Mouse (Mus musculus): ENCODE measurements at regions not wholly inside any gene's neighbourhood (a gene's known extent, or its start where the extent isn't known, plus 50 kb on each side); places are given as distances from the start of the nearest gene placed in this dataset.

DNA sequence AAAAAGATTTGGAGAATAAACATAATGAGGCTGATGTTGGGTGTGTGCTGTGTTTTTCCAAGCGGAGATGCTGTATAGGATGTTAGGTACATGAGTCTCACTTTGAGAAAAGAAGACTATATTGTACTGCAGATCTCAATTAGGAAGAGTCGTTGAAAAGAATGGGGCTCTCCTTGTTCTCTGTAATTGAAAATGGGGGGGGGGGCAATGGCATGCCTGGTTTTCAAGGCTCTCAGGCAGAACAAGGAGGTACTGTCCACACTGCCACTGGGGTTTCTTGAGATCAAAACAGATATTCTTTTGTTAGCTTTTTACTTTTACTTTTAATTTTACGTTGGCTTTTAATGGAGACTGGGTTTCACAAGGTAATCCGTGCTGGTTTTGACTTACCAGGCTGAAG, 170.5 kb downstream of the Gm11146 start:
- no peak overlapping the region for H3K4me2 ChIP-seq (ENCODE audit: low read depth, low read length)
- H3K4me1 ChIP-seq (replicated peaks; ENCODE audit: control insufficient read depth, insufficient read depth, low read length) = no peaks in the 10 kb centered on the region
- WGBS = 65% methylated on average over 4 of the region's 4 CpGs

DNA sequence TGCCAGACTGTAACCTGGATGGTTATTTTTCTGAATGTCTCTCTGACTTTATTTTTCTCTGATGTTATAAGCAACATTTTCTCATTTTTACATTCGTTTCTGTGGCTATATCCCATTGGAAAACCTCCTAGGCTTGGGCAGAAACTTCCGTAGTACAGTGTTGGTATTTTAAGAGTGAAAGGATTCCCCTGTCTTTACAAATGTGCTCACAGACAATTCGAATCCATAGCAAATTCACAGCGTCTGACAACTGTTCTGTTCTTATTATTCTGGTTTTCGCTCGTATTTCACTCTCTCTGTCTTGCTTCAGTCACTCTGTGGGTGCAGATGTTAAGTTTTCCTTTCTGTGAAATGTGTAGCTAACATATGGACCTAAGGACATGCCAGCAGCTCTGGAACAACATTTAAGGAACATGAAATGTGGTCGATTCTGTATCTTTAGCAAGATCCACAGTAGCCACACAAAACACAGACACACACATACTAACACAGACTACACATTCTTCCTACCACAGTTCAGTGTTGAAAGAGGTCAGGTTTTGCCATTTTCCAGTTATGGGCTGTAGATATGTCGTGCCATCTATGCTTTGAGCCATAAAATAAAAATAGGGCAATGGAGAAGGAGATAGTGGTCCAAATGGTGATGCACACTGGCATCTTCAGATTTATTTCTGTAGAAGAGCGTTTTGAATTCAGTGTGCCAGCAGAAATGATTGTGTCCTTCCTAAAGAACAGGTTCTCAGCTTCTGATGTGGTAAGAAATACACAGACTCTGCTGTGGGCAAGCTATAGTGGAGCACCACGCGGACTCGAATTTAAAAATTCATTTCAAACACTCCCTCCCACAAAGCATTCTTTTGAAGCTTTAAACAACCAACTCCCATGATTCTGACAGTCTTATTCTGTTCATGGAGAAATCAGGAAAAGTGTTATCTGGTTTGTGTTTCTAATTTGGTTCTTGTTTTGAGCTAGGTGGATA, 179.2 kb downstream of the Gm11146 start:
- no peak overlapping the region for H3K9ac ChIP-seq (ENCODE audit: low read length)
- 82% methylated on average over 12 of the region's 12 CpGs for WGBS
- ATAC-seq (ENCODE audit: low read depth) = no peak
- no peak overlapping the region for H3K4me2 ChIP-seq (ENCODE audit: low read depth, low read length)
- no peaks in the 10 kb centered on the region for H3K27me3 ChIP-seq (ENCODE audit: control insufficient read depth, insufficient read depth, low read depth, low read length)
- 0 out of 2 replicates have a peak, but pooled peaks cover 7% of the 10 kb centered on the region for H3K4me1 ChIP-seq (replicated peaks; ENCODE audit: control insufficient read depth, insufficient read depth, low read length)
- H3K9me3 ChIP-seq (ENCODE audit: control insufficient read depth, low read length) = no peaks in the 10 kb centered on the region
- no peak overlapping the region for H3K4me3 ChIP-seq (ENCODE audit: low read length)
- H3K36me3 ChIP-seq (ENCODE audit: control insufficient read depth, insufficient read depth, low read length) = no peaks in the 10 kb centered on the region
- no peak overlapping the region for H3K27ac ChIP-seq (ENCODE audit: low read length)

More for the DNA sequence above, 170.5 kb downstream of the Gm11146 start:
- ATAC-seq (ENCODE audit: low read depth) = no peak
- no peaks in the 10 kb centered on the region for H3K36me3 ChIP-seq (ENCODE audit: control insufficient read depth, insufficient read depth, low read length)
- no peak overlapping the region for H3K4me3 ChIP-seq (ENCODE audit: low read length)
- no peak overlapping the region for H3K27ac ChIP-seq (ENCODE audit: low read length)
- H3K9ac ChIP-seq (ENCODE audit: low read length) = no peak overlapping the region
- H3K9me3 ChIP-seq (ENCODE audit: control insufficient read depth, low read length) = no peaks in the 10 kb centered on the region
- H3K27me3 ChIP-seq (ENCODE audit: control insufficient read depth, insufficient read depth, low read depth, low read length) = no peaks in the 10 kb centered on the region

DNA sequence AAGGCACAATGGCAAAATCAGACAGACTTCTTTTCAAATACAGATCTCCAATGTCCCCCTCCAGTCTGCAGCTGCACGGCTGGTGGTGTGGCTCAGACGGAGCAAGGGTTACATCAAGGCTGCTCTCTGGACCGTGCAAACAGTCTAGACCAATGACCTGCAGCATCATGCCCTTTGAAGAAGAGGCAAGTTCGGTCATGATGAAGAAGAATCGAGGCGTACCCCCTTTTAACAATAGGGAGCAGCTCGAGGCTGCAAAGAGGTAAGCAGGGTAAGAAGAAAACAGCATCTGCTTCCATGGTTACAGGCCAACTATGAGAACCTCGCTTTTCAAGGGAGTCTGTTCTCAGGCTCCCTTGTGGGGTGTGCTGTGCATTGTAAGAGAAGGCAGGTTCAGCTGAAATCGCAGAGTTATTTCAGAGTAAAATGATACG, 180.3 kb downstream of the Gm11146 start:
- no peak overlapping the region; the same call in 1 of the 2 replicates for H3K4me2 ChIP-seq (ENCODE audit: low read depth, low read length)
- no peak for ATAC-seq (ENCODE audit: low read depth)
- H3K27me3 ChIP-seq (ENCODE audit: control insufficient read depth, insufficient read depth, low read depth, low read length) = no peaks in the 10 kb centered on the region
- no peak overlapping the region for H3K4me3 ChIP-seq (ENCODE audit: low read length)
- no peak overlapping the region for H3K9ac ChIP-seq (ENCODE audit: low read length)
- no peaks in the 10 kb centered on the region for H3K36me3 ChIP-seq (ENCODE audit: control insufficient read depth, insufficient read depth, low read length)
- H3K4me1 ChIP-seq (replicated peaks; ENCODE audit: control insufficient read depth, insufficient read depth, low read length) = 0 out of 2 replicates have a peak, but pooled peaks cover 7% of the 10 kb centered on the region
- 39% methylated on average over 10 of the region's 10 CpGs for WGBS
- H3K9me3 ChIP-seq (ENCODE audit: control insufficient read depth, low read length) = no peaks in the 10 kb centered on the region
- H3K27ac ChIP-seq (ENCODE audit: low read length) = no peak overlapping the region

DNA sequence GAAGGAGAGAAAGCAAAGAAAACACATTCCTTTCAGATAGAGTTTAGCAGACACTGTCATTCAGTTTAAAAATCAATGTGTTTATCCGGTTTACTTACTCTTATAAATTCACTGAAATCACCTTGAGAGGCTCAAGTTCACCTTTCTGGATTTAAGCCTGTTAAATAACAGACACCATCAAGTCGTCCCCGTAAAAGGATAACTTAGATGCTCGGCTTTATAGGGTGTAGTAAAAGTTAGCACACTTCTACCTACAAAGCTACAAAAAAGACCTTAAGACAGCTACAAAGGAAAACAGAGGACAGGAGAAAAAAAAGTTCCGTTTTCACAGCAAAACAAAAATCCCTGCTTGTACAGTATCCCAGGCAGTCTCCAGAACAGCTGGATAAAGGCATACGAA, 180.9 kb downstream of the Gm11146 start:
- no peaks in the 10 kb centered on the region for H3K36me3 ChIP-seq (ENCODE audit: control insufficient read depth, insufficient read depth, low read length)
- 68% methylated on average over 6 of the region's 6 CpGs for WGBS
- 0 out of 2 replicates have a peak, but pooled peaks cover 7% of the 10 kb centered on the region for H3K4me1 ChIP-seq (replicated peaks; ENCODE audit: control insufficient read depth, insufficient read depth, low read length)
- H3K4me3 ChIP-seq (ENCODE audit: low read length) = no peak overlapping the region
- no peak overlapping the region for H3K4me2 ChIP-seq (ENCODE audit: low read depth, low read length)
- no peak overlapping the region for H3K27ac ChIP-seq (ENCODE audit: low read length)
- H3K9me3 ChIP-seq (ENCODE audit: control insufficient read depth, low read length) = no peaks in the 10 kb centered on the region
- H3K27me3 ChIP-seq (ENCODE audit: control insufficient read depth, insufficient read depth, low read depth, low read length) = no peaks in the 10 kb centered on the region
- ATAC-seq (ENCODE audit: low read depth) = no peak
- no peak overlapping the region for H3K9ac ChIP-seq (ENCODE audit: low read length)

DNA sequence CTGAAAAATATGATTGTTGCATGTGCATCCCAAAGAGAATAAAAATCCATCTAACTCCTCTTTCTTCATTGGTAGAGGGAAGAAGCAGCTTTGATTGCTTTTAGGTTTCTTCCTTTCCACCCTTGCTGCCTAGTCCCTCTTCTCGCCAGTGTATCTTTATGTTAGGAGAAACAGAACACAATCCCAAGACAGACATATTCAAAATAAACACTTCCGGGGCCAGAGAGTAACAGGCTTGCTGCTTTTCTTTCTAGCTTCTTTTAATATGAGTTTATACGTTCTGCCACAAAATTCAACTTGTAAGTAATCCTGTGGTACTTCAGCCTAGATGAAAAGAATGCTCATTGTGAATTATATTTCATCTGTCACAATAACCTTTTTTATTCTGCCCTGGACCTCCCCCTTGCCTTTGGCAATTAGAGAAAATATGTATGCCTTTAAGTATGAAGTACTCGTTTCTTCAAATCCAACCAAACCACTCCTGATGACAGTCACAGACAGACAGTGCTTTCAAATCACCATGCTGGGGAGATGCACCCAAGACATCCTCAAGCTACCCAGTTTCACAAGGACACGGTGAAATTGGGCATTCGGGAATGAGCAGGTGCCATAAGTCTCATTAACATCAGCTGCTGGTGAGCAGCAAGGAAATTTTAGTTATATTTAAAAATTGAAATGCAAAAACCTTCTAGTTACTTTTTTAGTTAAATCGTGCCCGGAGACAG, 181.6 kb downstream of the Gm11146 start:
- no peaks in the 10 kb centered on the region for H3K9me3 ChIP-seq (ENCODE audit: control insufficient read depth, low read length)
- no peak for ATAC-seq (ENCODE audit: low read depth)

DNA sequence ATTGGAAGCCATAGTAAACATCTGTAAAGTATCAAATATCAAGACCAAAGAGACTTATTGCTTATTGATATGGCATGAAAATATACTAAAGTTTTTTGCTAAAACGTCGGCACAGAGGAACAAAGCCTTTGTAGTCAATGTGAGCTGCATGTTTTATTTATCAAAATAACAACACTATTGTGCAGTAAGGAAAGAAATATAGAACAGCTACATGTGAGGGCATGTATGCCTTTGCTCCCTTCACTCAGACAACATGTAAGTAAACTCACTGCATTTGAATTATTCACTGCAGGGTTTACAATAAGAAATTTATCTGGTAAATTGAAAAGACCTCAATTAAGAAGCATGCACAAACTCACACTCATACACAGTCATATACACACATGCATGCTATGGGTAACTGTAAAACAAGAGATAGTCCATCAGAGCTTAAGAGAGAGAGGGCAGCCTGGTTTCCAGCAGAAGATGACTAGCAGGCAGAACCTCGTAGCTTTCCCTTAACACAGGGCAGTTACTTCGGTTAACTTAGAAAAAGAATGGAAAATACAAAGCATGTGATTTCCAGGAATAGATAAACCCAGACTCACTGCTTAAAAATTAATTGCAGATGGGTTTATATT, 182.7 kb downstream of the Gm11146 start:
- WGBS = 53% methylated on average over 4 of the region's 4 CpGs

More for the DNA sequence above, 181.6 kb downstream of the Gm11146 start:
- no peaks in the 10 kb centered on the region for H3K36me3 ChIP-seq (ENCODE audit: control insufficient read depth, insufficient read depth, low read length)
- no peak overlapping the region for H3K27ac ChIP-seq (ENCODE audit: low read length)
- no peak overlapping the region for H3K9ac ChIP-seq (ENCODE audit: low read length)
- 0 out of 2 replicates have a peak, but pooled peaks cover 7% of the 10 kb centered on the region for H3K4me1 ChIP-seq (replicated peaks; ENCODE audit: control insufficient read depth, insufficient read depth, low read length)
- H3K4me3 ChIP-seq (ENCODE audit: low read length) = no peak overlapping the region
- WGBS = 67% methylated on average over 8 of the region's 8 CpGs
- H3K4me2 ChIP-seq (ENCODE audit: low read depth, low read length) = no peak overlapping the region
- no peaks in the 10 kb centered on the region for H3K27me3 ChIP-seq (ENCODE audit: control insufficient read depth, insufficient read depth, low read depth, low read length)

DNA sequence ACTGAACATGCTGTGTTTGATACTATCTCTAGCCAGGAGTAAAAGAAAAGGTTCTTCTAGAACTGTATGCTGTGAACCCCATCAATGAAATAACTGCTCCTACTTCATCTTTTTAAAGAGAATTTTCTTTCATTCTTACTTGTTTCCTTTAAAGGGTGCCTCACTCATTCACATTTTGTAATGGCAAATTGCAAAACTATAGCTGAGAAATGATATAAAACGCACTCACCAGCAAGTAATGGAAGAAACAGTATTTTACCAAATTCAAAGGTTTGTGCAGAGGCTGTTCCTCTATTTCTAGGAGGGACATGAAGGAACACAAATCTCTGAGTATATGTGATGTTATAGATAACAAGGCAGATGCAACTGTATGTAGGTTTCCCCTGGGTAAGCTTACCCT, 183.4 kb downstream of the Gm11146 start:
- H3K4me2 ChIP-seq (ENCODE audit: low read depth, low read length) = no peak overlapping the region
- H3K4me3 ChIP-seq (ENCODE audit: low read length) = no peak overlapping the region
- no peak overlapping the region for H3K27ac ChIP-seq (ENCODE audit: low read length)
- 83% methylated on average over 1 of the region's 1 CpGs for WGBS
- peaks cover 11% of the 10 kb centered on the region; the same call in 1 of the 2 replicates for H3K4me1 ChIP-seq (replicated peaks; ENCODE audit: control insufficient read depth, insufficient read depth, low read length)
- H3K9me3 ChIP-seq (ENCODE audit: control insufficient read depth, low read length) = no peaks in the 10 kb centered on the region
- no peaks in the 10 kb centered on the region for H3K27me3 ChIP-seq (ENCODE audit: control insufficient read depth, insufficient read depth, low read depth, low read length)
- no peak for ATAC-seq (ENCODE audit: low read depth)
- H3K9ac ChIP-seq (ENCODE audit: low read length) = no peak overlapping the region
- no peaks in the 10 kb centered on the region for H3K36me3 ChIP-seq (ENCODE audit: control insufficient read depth, insufficient read depth, low read length)

More for the DNA sequence above, 182.7 kb downstream of the Gm11146 start:
- no peak overlapping the region for H3K27ac ChIP-seq (ENCODE audit: low read length)
- H3K27me3 ChIP-seq (ENCODE audit: control insufficient read depth, insufficient read depth, low read depth, low read length) = no peaks in the 10 kb centered on the region
- peaks cover 11% of the 10 kb centered on the region; the same call in 1 of the 2 replicates for H3K4me1 ChIP-seq (replicated peaks; ENCODE audit: control insufficient read depth, insufficient read depth, low read length)
- H3K9me3 ChIP-seq (ENCODE audit: control insufficient read depth, low read length) = no peaks in the 10 kb centered on the region
- no peak overlapping the region for H3K9ac ChIP-seq (ENCODE audit: low read length)
- H3K4me3 ChIP-seq (ENCODE audit: low read length) = no peak overlapping the region
- no peak for ATAC-seq (ENCODE audit: low read depth)
- no peaks in the 10 kb centered on the region for H3K36me3 ChIP-seq (ENCODE audit: control insufficient read depth, insufficient read depth, low read length)
- H3K4me2 ChIP-seq (ENCODE audit: low read depth, low read length) = no peak overlapping the region

DNA sequence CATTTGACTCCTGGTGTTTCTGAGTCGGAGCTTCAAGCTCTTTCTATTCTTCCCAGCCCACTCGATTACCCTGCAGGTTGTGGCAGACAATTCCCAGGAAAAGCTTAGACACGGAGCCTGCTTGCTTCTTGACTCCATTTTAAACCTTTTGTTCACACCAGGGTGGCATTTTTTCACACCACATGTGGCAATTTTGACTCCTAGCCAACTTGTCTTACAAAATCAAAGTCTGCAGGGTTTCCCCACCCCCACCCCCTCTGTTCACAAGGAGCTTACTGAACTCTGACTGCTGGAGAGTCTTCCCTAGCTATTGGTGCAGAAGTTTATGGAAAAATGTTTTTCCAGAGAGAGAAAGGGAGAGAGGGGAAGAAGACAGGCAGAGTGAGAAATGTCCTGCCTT, 184.1 kb downstream of the Gm11146 start:
- no peak; the same call in 1 of the 2 replicates for ATAC-seq (ENCODE audit: low read depth)
- Histone ChIP-seq H3K9me3 (ENCODE audit: control insufficient read depth, low read length) (no peaks in the 10 kb centered on the region), H3K9ac (ENCODE audit: low read length) (no peak overlapping the region), H3K36me3 (ENCODE audit: control insufficient read depth, insufficient read depth, low read length) (no peaks in the 10 kb centered on the region), H3K27ac (ENCODE audit: low read length) (no peak overlapping the region), H3K27me3 (ENCODE audit: control insufficient read depth, insufficient read depth, low read depth, low read length) (no peaks in the 10 kb centered on the region), H3K4me3 (ENCODE audit: low read length) (no peak overlapping the region), H3K4me2 (ENCODE audit: low read depth, low read length) (no peak overlapping the region), H3K4me1 (replicated peaks; ENCODE audit: control insufficient read depth, insufficient read depth, low read length) (peaks cover 11% of the 10 kb centered on the region; the same call in 1 of the 2 replicates)
- WGBS = 13% methylated on average over 3 of the region's 3 CpGs
